Mouse (Mus musculus): ENCODE measurements around the gene Egln2. TPM values are rescaled to one million over a fixed set of nuclear protein-coding genes. Genes with fewer than 3 reads are reported as not detected.

Egln2 gene
- polyA plus RNA-seq (2015; fragmentation: Nextera tagmentation; extraction: Ambion mirVana), result 83.1 and 87.9 TPM in 2 replicates

DNA sequence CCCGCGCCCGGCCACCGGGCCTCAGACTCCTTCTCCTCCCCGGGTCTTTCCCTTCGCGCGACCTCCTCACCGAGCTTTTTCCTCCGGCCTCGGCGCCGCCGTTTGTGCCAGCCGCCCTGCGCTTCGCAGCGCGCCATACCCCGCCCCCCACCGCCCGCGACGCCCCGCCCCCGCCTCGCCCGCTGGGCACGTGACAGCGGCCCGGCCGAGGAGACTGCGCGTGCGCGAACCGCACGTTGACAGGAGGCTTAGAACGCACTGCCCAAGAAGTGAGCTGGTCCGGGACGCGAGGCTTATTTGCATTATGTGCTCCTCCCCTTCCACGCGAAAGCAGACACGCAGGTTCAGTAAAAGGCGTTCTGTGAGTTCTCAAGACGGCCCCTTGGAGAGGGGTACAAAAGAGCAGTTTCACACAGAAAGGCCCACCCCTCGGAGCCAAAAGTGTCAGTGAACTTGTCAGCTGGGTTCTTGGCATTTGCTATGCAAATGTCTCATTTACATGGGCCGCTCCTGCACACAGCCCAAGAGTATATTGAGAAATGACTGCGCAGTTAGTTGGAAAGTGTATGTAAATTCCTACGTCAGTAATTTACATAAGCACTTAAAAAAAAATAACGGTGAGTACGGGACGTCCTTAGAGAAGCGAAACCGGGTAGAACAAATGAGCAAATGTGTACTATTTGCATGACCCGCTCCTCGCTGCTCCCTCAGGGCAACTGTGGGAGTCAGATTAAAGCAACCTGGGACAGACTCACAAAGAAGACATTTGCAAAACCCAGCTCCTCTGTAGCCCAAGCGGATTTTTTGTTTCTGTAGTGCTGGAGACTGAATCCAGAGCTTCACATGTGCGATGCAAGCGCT lies at the start of gene Egln2:
Egln2 (minus strand) TSS at position 189 of the 861 bp plus-strand sequence.

DNA sequence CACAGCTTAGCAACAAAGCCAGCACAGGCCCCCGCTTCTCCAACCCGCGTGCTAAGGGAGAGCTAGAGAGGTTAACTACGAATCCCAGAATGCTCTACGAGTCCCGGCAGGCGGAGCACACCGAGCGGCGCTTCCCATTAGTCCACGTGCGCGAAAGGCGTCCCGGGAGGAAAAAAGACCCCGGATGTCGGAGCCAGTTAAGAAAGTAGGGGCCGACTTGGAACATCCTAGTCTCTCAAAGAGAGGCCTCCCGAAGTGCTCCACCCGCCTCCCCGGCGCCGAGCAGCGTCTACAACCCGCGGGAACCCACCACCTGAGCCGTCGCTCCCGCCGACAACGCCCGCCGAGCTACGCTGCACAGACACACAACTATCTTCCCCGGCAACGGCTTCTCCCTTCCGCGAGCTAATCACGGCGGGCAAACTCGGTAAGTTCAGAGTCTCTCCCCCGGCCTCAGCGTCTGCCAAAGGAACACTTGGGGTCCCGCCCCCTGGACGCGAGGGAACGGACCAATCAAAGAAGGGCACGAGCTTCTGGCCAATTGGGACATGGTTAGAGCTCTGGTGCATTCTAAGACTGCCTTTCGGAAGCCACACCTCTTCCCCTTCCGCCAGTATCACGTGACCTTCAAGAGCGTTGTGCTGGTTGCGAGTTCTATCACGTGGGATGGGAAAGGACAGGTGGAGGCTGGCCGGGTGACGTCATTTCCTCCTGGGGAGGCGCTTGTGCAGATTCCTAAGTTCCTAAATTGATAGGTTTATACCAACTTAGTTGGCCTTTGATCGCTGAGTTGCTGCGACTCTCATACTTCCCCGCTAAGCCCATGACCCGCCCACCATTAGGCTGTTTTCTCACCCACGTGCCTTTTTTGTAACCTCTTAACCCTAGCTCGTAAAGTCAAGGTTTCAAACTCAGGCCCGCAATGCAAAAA lies 29.3 kb upstream of the Egln2 start, which contains the start of the genes BC024978 and Snrpa:
BC024978 (plus strand) TSS at position 101 of the 931 bp plus-strand sequence.
Snrpa (minus strand) TSS at position 591 of the 931 bp plus-strand sequence.

DNA sequence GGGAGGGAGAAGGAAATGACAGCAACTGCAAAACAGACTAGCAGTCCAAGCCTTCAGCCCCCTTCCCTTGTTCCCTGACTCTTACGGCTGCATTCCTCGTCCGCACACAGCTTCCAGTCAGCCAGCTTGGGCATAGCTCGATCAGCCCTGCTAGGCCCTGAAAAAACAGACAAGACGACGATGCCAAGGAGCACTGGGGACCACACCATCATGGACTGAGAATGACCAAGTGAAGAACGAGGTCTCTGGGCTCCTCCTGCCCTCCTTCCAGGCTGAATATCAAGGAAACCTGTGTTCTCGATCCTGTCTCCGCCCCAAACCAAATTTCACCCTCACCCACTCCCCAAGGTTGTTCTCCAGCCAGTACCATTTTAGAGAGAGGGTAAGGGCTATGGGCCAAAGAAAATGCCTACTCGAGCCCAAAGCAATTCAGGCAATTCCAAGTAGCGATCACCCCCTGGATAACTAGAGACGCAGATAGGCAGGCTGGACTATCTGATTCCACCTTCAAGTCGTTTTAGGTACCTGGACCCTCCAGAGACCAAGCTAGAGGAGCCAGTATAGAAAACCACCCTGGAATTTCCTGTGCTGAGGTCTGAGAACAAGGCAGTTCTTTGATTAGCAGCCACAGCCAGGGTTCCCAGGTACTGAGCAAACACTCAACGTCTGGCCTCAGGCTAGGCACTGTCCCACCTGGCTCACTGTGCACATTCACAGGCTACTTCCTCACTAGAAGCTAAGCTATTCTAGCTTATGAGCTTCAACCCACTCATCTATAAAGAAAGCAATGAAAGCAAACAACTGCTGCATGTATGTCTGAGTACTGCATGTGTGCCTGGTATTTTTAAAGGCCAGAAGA lies 14.5 kb upstream of the Egln2 start, which contains the start of the genes Gm21983 and Mia:
Gm21983 (minus strand) TSS at position 250 of the 859 bp plus-strand sequence.
Mia (minus strand) TSS at position 321 of the 859 bp plus-strand sequence.

DNA sequence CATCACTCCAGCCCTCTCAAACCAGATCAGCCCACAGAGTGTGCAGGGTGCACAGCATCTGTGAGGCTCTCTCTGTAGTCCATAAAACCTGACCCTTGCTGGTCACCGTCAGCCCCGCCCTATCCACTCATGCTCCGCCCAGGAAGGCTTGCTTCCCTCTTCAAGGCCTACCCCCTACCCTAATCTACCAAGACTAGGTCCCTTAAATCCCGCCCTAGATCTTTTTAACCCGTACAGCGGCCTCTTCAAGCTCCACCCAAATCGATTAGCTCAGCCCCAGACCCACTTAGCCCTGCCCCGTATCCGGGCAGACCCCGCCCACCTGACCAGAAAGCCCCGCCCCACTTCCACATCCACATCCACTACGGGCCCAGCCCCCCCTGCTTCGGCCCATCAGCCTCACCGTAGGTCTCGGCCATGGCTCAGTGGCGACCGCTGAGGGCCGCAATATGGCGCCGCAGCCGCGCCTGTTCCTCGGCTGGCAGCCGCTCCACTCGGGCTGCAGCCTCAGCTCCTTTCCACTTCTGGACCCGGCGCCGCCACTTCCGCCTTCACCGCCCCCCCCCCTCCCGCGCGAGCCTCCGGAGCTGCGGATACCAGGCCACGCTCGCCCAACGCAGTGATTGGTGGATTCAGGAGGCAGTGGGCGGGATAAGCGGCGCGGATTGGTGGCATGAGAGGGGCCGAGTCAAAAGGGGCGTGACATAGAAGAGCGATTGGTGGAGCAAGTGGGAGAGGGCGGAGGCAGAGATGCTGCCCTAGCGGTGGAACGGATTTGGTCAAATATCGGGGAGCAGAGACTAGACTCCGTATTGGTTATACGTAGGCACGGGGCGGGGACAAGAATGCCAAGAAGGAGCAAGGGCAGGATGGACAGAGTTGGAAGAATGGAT lies 12.0 kb upstream of the Egln2 start, which contains the start of gene Rab4b:
Rab4b (minus strand) TSS at position 573 of the 893 bp plus-strand sequence.

DNA sequence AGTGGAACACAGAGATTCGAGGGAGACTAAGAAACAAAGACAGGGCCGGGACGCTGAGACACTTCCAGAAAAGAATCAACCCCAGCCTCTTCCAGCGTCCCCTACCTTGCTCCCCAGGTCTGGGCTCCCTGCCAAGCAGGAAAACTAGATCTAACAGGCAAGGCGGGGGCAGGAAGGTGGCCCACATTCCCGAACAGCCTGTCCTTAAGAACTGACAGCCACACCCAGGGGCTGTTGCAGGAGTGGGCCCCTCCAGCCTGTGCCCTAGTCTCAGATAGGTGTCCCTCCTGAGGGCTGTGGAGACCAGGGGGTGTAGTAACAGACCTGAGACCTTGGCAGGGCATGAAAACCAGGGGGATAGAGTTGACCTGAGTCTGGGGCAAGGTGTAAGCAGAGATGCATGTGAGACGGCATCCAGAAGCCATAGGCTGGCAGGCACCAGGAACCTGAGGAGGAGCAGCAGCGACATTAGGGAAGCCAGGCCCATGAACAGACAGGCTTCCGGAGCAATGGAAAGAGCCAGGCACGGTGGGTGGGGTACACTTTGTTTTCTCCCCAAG lies 13.3 kb downstream of the Egln2 start, which contains the start of gene Cyp2t4:
Cyp2t4 (plus strand) TSS at position 510 of the 560 bp plus-strand sequence.

DNA sequence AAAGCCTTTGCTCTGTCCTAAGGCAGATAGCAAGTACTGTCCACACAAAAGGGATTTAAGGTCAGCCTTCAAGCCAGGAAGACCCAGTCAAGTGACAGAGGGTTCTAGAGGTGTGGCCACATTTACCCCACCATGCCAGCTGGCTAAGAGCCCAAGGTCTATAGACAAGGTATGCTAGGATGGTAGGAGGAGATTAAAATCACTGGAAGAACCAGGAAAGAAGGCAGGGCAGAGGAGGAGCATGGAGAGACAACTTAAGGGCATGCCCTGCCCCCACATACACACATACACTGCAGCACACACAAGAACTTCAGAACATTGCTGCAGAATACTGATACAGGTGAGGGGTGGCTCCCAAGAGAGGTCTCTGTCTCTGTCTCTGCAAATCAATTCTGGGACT lies 46.9 kb downstream of the Egln2 start, which contains the start of gene Cyp2f2:
Cyp2f2 (plus strand) TSS at position 234 of the 400 bp plus-strand sequence.

MicroRNAs within 50 kb of the gene (microRNA counts, 519-probe panel; counts per million panel counts)
- microRNA mmu-miR-1191, result 40.5 counts per million

Small RNAs within 50 kb of the gene (microRNA-seq; reads per million reads assigned to microRNA genes)
- gene Mir1191, result not detected
- gene Mir3101, result not detected

Other genes with a start within 250 kb of the Egln2 start
- gene Cyp2a22, start 227.4 kb downstream of the Egln2 start, polyA plus RNA-seq (2015; fragmentation: Nextera tagmentation; extraction: Ambion mirVana), result not detected in 2 replicates
- gene Cyp2a12, start 137.7 kb downstream of the Egln2 start, polyA plus RNA-seq (2015; fragmentation: Nextera tagmentation; extraction: Ambion mirVana), result not detected in 2 replicates
- not detected in 2 replicates for gene Cyp2f2, start 46.9 kb downstream of the Egln2 start, polyA plus RNA-seq (2015; fragmentation: Nextera tagmentation; extraction: Ambion mirVana)
- gene Cyp2t4, start 13.1 kb downstream of the Egln2 start, polyA plus RNA-seq (2015; fragmentation: Nextera tagmentation; extraction: Ambion mirVana), result 0.19 and 0.41 TPM in 2 replicates
- gene Rab4b, start 12.1 kb upstream of the Egln2 start, polyA plus RNA-seq (2015; fragmentation: Nextera tagmentation; extraction: Ambion mirVana), result 130 and 136 TPM in 2 replicates
- gene Gm21983, start 14.3 kb upstream of the Egln2 start, polyA plus RNA-seq (2015; fragmentation: Nextera tagmentation; extraction: Ambion mirVana), result not detected in 2 replicates
- gene Mia, start 14.4 kb upstream of the Egln2 start, polyA plus RNA-seq (2015; fragmentation: Nextera tagmentation; extraction: Ambion mirVana), result 59.5 and 67.0 TPM in 2 replicates
- gene BC024978, start 29.0 kb upstream of the Egln2 start, polyA plus RNA-seq (2015; fragmentation: Nextera tagmentation; extraction: Ambion mirVana), result 2.1 and 2.3 TPM in 2 replicates
- 131 and 145 TPM in 2 replicates for gene Snrpa, start 29.5 kb upstream of the Egln2 start, polyA plus RNA-seq (2015; fragmentation: Nextera tagmentation; extraction: Ambion mirVana)
- gene Itpkc, start 61.9 kb upstream of the Egln2 start, polyA plus RNA-seq (2015; fragmentation: Nextera tagmentation; extraction: Ambion mirVana), result 5.0 and 5.6 TPM in 2 replicates
- 16.1 and 16.7 TPM in 2 replicates for gene Coq8b, start 66.2 kb upstream of the Egln2 start, polyA plus RNA-seq (2015; fragmentation: Nextera tagmentation; extraction: Ambion mirVana)
- gene Numbl, start 91.6 kb upstream of the Egln2 start, polyA plus RNA-seq (2015; fragmentation: Nextera tagmentation; extraction: Ambion mirVana), result 57.0 and 57.6 TPM in 2 replicates
- gene Ltbp4, start 170.9 kb upstream of the Egln2 start, polyA plus RNA-seq (2015; fragmentation: Nextera tagmentation; extraction: Ambion mirVana), result 11.5 and 15.6 TPM in 2 replicates
- gene Shkbp1, start 189.2 kb upstream of the Egln2 start, polyA plus RNA-seq (2015; fragmentation: Nextera tagmentation; extraction: Ambion mirVana), result 16.3 and 17.5 TPM in 2 replicates
- not detected in 2 replicates for gene Gm20479, start 190.6 kb upstream of the Egln2 start, polyA plus RNA-seq (2015; fragmentation: Nextera tagmentation; extraction: Ambion mirVana)